Comparison of ENCODE assay signal across 20 mouse cellular contexts in the genomic region with DNA sequence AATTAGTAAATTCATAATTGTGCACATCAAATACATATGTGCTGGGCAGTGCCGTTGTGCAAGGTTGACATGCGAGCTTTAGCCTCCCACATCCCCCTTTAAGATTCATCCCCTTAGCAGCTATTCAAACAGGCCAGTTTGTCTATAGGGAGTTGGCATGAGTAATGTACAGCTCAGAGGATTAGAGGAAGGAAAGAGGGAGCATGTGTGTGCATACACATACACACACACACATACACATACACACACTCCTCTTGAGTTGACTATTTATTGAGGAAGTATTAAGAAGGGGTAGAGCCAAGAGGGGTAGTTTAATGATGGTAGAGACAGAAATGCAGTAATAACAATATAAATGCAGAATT.
DNase-seq lines count a peak whose midpoint lies in the region; ATAC-seq and TF ChIP-seq lines count a peak whose summit lies in the region.
"Had no signal": no experiment of that assay in that cellular context is flagged by ENCODE, and none has a peak within 500 bp of the region (broad histone marks: within the 10 kb centered on the region; RNA-seq: fewer than 3 reads in every experiment).

No protein-coding gene starts in this region.

- no peak for TF ChIP-seq POLR2A in lung, adult 2 months (IDR thresholded peaks at IDR 0.05; ENCODE audit: borderline replicate concordance, extremely low read depth, low read depth, low read length)

- H3K4me3 ChIP-seq in forebrain, embryonic 15.5 days = no peak overlapping the region
- no peak overlapping the region for H3K4me3 ChIP-seq in forebrain, embryonic 16.5 days (replicated peaks; ENCODE audit: low read length)
- H3K4me3 ChIP-seq in left cerebral cortex, adult 2 months = no peak overlapping the region
- H3K4me3 ChIP-seq in hindbrain, postnatal 0 days (ENCODE audit: low read length) = no peak overlapping the region
- no peak overlapping the region for H3K4me3 ChIP-seq in lung, adult 2 months (replicated peaks; ENCODE audit: extremely low read depth, low read depth, low read length)
- H3K4me3 ChIP-seq: embryonic facial prominence, embryonic 12.5 days; erythroblast, embryonic 14.5 days; gastrocnemius, adult 2 months had no signal

- 36% methylated on average over 2 of the region's 2 CpGs for WGBS in forebrain, embryonic 15.5 days
- WGBS in forebrain, embryonic 16.5 days = 24% methylated on average over 2 of the region's 2 CpGs
- 72% methylated on average over 2 of the region's 2 CpGs for WGBS in hindbrain, postnatal 0 days
- 91% methylated on average over 2 of the region's 2 CpGs for WGBS in lung, adult 2 months

- no peak for TF ChIP-seq CTCF in left cerebral cortex, adult 2 months (IDR thresholded peaks at IDR 0.05)
- no peak for TF ChIP-seq CTCF in hindbrain, postnatal 0 days (IDR thresholded peaks at IDR 0.05; ENCODE audit: low read depth)
- TF ChIP-seq CTCF in lung, adult 2 months (IDR thresholded peaks at IDR 0.05; ENCODE audit: insufficient read depth, low read length) = no peak

- intact Hi-C loops in left cerebral cortex, adult 2 months (cut with DNase I) = no loop called here

- H3K9ac ChIP-seq in forebrain, embryonic 15.5 days (replicated peaks) = no peak overlapping the region
- H3K9ac ChIP-seq in forebrain, embryonic 16.5 days (replicated peaks; ENCODE audit: low read depth, low read length) = no peak overlapping the region
- no peak overlapping the region for H3K9ac ChIP-seq in hindbrain, postnatal 0 days (replicated peaks; ENCODE audit: low read length)
- H3K9ac ChIP-seq: embryonic facial prominence, embryonic 12.5 days had no signal

- peaks cover 10% of the 10 kb centered on the region for H3K4me1 ChIP-seq in forebrain, embryonic 15.5 days
- H3K4me1 ChIP-seq in forebrain, embryonic 16.5 days (replicated peaks; ENCODE audit: control insufficient read depth, insufficient read depth, low read length) = peaks cover 4% of the 10 kb centered on the region; the same call in 1 of the 2 replicates
- no peaks in the 10 kb centered on the region for H3K4me1 ChIP-seq in hindbrain, postnatal 0 days (ENCODE audit: insufficient read depth, low read length)
- H3K4me1 ChIP-seq in lung, adult 2 months (ENCODE audit: control insufficient read depth, insufficient read depth, low read length) = no peaks in the 10 kb centered on the region
- H3K4me1 ChIP-seq: embryonic facial prominence, embryonic 12.5 days had no signal

- H3K27ac ChIP-seq in forebrain, embryonic 15.5 days (replicated peaks) = no peak overlapping the region
- no peak overlapping the region for H3K27ac ChIP-seq in forebrain, embryonic 16.5 days (ENCODE audit: low read length)
- H3K27ac ChIP-seq in left cerebral cortex, adult 2 months = peak overlapping the region; percentile 55
- H3K27ac ChIP-seq in hindbrain, postnatal 0 days = no peak overlapping the region
- H3K27ac ChIP-seq: embryonic facial prominence, embryonic 12.5 days; gastrocnemius, adult 2 months; kidney, postnatal 0 days; macrophage had no signal

- no peak for DNase-seq in left cerebral cortex, adult 2 months (ENCODE audit: extremely low spot score in 1 of 2, low spot score in 2 of 2)
- no peak for DNase-seq in left cerebral cortex, adult 18-20 months (ENCODE audit: low spot score in 2 of 2)
- peak; percentile 33 for DNase-seq in 3T3-L1 (ENCODE audit: low read depth, low spot score)
- DNase-seq in hindbrain, postnatal 0 days (ENCODE audit: low spot score) = no peak
- no peak for DNase-seq in thymus, postnatal 0 days (ENCODE audit: low spot score)
- no peak for DNase-seq in lung, adult 2 months
- DNase-seq: cerebellum, adult 11 months; cerebellum, adult 9-11 months; gastrocnemius, adult 2 months; kidney, adult 18-20 months; thymus, postnatal 4 days had no signal

- no peaks in the 10 kb centered on the region for H3K9me3 ChIP-seq in forebrain, embryonic 15.5 days
- H3K9me3 ChIP-seq in forebrain, embryonic 16.5 days (ENCODE audit: control insufficient read depth, low read length) = no peaks in the 10 kb centered on the region
- H3K9me3 ChIP-seq in hindbrain, postnatal 0 days (ENCODE audit: low read length) = no peaks in the 10 kb centered on the region
- H3K9me3 ChIP-seq: embryonic facial prominence, embryonic 12.5 days had no signal

- no peaks in the 10 kb centered on the region for H3K27me3 ChIP-seq in forebrain, embryonic 15.5 days
- no peaks in the 10 kb centered on the region for H3K27me3 ChIP-seq in forebrain, embryonic 16.5 days (replicated peaks; ENCODE audit: control insufficient read depth, insufficient read depth, low read length)
- no peaks in the 10 kb centered on the region for H3K27me3 ChIP-seq in hindbrain, postnatal 0 days (ENCODE audit: insufficient read depth, low read length)
- H3K27me3 ChIP-seq: embryonic facial prominence, embryonic 12.5 days; Patski had no signal

- H3K36me3 ChIP-seq in forebrain, embryonic 15.5 days = no peaks in the 10 kb centered on the region
- H3K36me3 ChIP-seq in forebrain, embryonic 16.5 days (ENCODE audit: control insufficient read depth, insufficient read depth) = no peaks in the 10 kb centered on the region
- H3K36me3 ChIP-seq in hindbrain, postnatal 0 days (ENCODE audit: insufficient read depth, low read length) = no peaks in the 10 kb centered on the region
- H3K36me3 ChIP-seq: embryonic facial prominence, embryonic 12.5 days had no signal

- H3K4me2 ChIP-seq in forebrain, embryonic 15.5 days (replicated peaks) = no peak overlapping the region
- H3K4me2 ChIP-seq in forebrain, embryonic 16.5 days (ENCODE audit: low read length) = no peak overlapping the region
- H3K4me2 ChIP-seq in hindbrain, postnatal 0 days (ENCODE audit: low read depth, low read length) = no peak overlapping the region
- H3K4me2 ChIP-seq: embryonic facial prominence, embryonic 12.5 days had no signal

- ATAC-seq in forebrain, embryonic 15.5 days (replicated peaks) = 0 out of 2 replicates have a peak, but pooled peaks have one; percentile 13
- ATAC-seq in forebrain, embryonic 16.5 days = no peak
- ATAC-seq in hindbrain, postnatal 0 days = 0 out of 2 replicates have a peak, but pooled peaks have one; percentile 7
- ATAC-seq: inflammation-experienced regulatory T-cells, adult 6 months; lung, postnatal 0 days had no signal
